Mouse (Mus musculus): ENCODE results near the gene Zfp579. TPM values are rescaled to one million over a fixed set of nuclear protein-coding genes. Genes with fewer than 3 reads are reported as not detected.
"Not testable (repeated sequence)": the region's sequence is repeated elsewhere in the genome, so short reads cannot be mapped to it uniquely, and the experiment has no call there.

Gene Zfp579
- polyA plus RNA-seq, 1 experiment from 2014 or later, result 77.2 TPM

- Histone ChIP-seq H3K36me3 (replicated peaks) (peaks cover 46% of the 10 kb centered on the region), H3K4me1 (peaks cover 11% of the 10 kb centered on the region; the same call in 1 of the 2 replicates), H3K9me3 (no peaks in the 10 kb centered on the region), H3K27me3 (replicated peaks) (no peaks in the 10 kb centered on the region), H3K27ac (no peak overlapping the region), H3K9ac (no peak overlapping the region), H3K4me3 (no peak overlapping the region), H3K4me2 (no peak overlapping the region)
- no peak for ATAC-seq (replicated peaks)
- 91% methylated on average over 27 of the region's 27 CpGs for WGBS
These were observed 16.9 kb upstream of the Zfp579 start for GRCm38 (mm10) chr7:5012681-5013513.

GRCm38 (mm10) chr7:5008229-5008628, 12.3 kb upstream of the Zfp579 start:
- peaks cover 60% of the 10 kb centered on the region for H3K36me3 ChIP-seq (replicated peaks)
- H3K4me2 ChIP-seq, result no peak overlapping the region

GRCm38 (mm10) chr7:5002876-5003275, 6.9 kb upstream of the Zfp579 start:
- H3K4me1 ChIP-seq; H3K4me3 ChIP-seq; ATAC-seq (replicated peaks); H3K9ac ChIP-seq; H3K27ac ChIP-seq; H3K9me3 ChIP-seq; H3K27me3 ChIP-seq (replicated peaks); H3K4me2 ChIP-seq: not testable (repeated sequence)
- 71% methylated on average over 8 of the region's 8 CpGs for WGBS
- H3K36me3 ChIP-seq (replicated peaks), result peaks cover 15% of the 10 kb centered on the region

More at GRCm38 (mm10) chr7:5008229-5008628, 12.3 kb upstream of the Zfp579 start:
- Histone ChIP-seq H3K9me3 (no peaks in the 10 kb centered on the region), H3K27me3 (replicated peaks) (no peaks in the 10 kb centered on the region), H3K9ac (no peak overlapping the region), H3K4me1 (peaks cover 1% of the 10 kb centered on the region; the same call in 1 of the 2 replicates), H3K4me3 (no peak overlapping the region), H3K27ac (no peak overlapping the region)
- ATAC-seq (replicated peaks), result no peak
- WGBS, result 96% methylated on average over 26 of the region's 26 CpGs

- Histone ChIP-seq H3K9me3 (no peaks in the 10 kb centered on the region), H3K4me1 (peaks cover 14% of the 10 kb centered on the region), H3K27me3 (replicated peaks) (no peaks in the 10 kb centered on the region), H3K36me3 (replicated peaks) (no peaks in the 10 kb centered on the region), H3K27ac (no peak overlapping the region), H3K9ac (no peak overlapping the region), H3K4me2 (no peak overlapping the region), H3K4me3 (no peak overlapping the region)
- ATAC-seq (replicated peaks), result no peak
- WGBS, result 76% methylated on average over 2 of the region's 2 CpGs
These were observed 3.9 kb upstream of the Zfp579 start for GRCm38 (mm10) chr7:4999876-5000275.

- 65% methylated on average over 8 of the region's 8 CpGs for WGBS
- Histone ChIP-seq H3K4me2 (peak overlapping the region; percentile 75), H3K4me3 (peak overlapping the region; percentile 82), H3K36me3 (replicated peaks) (peaks cover 14% of the 10 kb centered on the region; the same call in 1 of the 2 replicates), H3K27me3 (replicated peaks) (no peaks in the 10 kb centered on the region), H3K27ac (peak overlapping the region; percentile 81), H3K9me3 (no peaks in the 10 kb centered on the region), H3K9ac (peak overlapping the region; percentile 63), H3K4me1 (peaks cover 42% of the 10 kb centered on the region)
- ATAC-seq (replicated peaks), result no peak
These were observed 976 bp upstream of the Zfp579 start for GRCm38 (mm10) chr7:4996934-4997333.

- Histone ChIP-seq H3K36me3 (replicated peaks) (peaks cover 24% of the 10 kb centered on the region; the same call in 1 of the 2 replicates), H3K4me3 (peak overlapping the region; percentile 82), H3K9me3 (no peaks in the 10 kb centered on the region), H3K27me3 (replicated peaks) (no peaks in the 10 kb centered on the region), H3K9ac (peak overlapping the region; percentile 95), H3K27ac (peak overlapping the region; percentile 81), H3K4me1 (peaks cover 42% of the 10 kb centered on the region), H3K4me2 (peak overlapping the region; percentile 75)
- ATAC-seq (replicated peaks), result peak; percentile 34
- 5% methylated on average over 19 of the region's 19 CpGs for WGBS
These were observed 523 bp downstream of the Zfp579 start for GRCm38 (mm10) chr7:4995268-4996002.

GRCm38 (mm10) chr7:4993999-4994788, 1.8 kb downstream of the Zfp579 start:
- Histone ChIP-seq H3K27ac (no peak overlapping the region), H3K4me2 (peak overlapping the region; percentile 75), H3K9ac (peak overlapping the region; percentile 95), H3K9me3 (no peaks in the 10 kb centered on the region), H3K4me3 (peak overlapping the region; percentile 82), H3K4me1 (peaks cover 42% of the 10 kb centered on the region), H3K27me3 (replicated peaks) (no peaks in the 10 kb centered on the region), H3K36me3 (replicated peaks) (peaks cover 25% of the 10 kb centered on the region; the same call in 1 of the 2 replicates)
- WGBS, result 57% methylated on average over 59 of the region's 59 CpGs
- no peak for ATAC-seq (replicated peaks)

- ATAC-seq (replicated peaks), result no peak
- H3K9me3 ChIP-seq, result no peaks in the 10 kb centered on the region
- peaks cover 25% of the 10 kb centered on the region; the same call in 1 of the 2 replicates for H3K36me3 ChIP-seq (replicated peaks)
- peaks cover 42% of the 10 kb centered on the region for H3K4me1 ChIP-seq
- no peaks in the 10 kb centered on the region for H3K27me3 ChIP-seq (replicated peaks)
- H3K4me2 ChIP-seq, result peak overlapping the region; percentile 75
- H3K9ac ChIP-seq, result no peak overlapping the region; the same call in 1 of the 2 replicates
- H3K27ac ChIP-seq, result no peak overlapping the region
- H3K4me3 ChIP-seq, result peak overlapping the region; percentile 82
- WGBS, result 43% methylated on average over 55 of the region's 55 CpGs
These were observed 2.5 kb downstream of the Zfp579 start for GRCm38 (mm10) chr7:4993347-4993998.

- H3K9ac ChIP-seq, result no peak overlapping the region
- no peak overlapping the region for H3K4me3 ChIP-seq
- ATAC-seq (replicated peaks), result no peak
- no peak overlapping the region for H3K4me2 ChIP-seq
- H3K27ac ChIP-seq, result no peak overlapping the region
- H3K36me3 ChIP-seq (replicated peaks), result peaks cover 22% of the 10 kb centered on the region; the same call in 1 of the 2 replicates
- H3K9me3 ChIP-seq, result no peaks in the 10 kb centered on the region
- 82% methylated on average over 2 of the region's 2 CpGs for WGBS
- H3K27me3 ChIP-seq (replicated peaks), result no peaks in the 10 kb centered on the region
- peaks cover 12% of the 10 kb centered on the region for H3K4me1 ChIP-seq
These were observed 7.7 kb downstream of the Zfp579 start for GRCm38 (mm10) chr7:4988250-4988649.

GRCm38 (mm10) chr7:4976832-4977231, 19.1 kb downstream of the Zfp579 start:
- Histone ChIP-seq H3K36me3 (replicated peaks) (no peaks in the 10 kb centered on the region), H3K27me3 (replicated peaks) (no peaks in the 10 kb centered on the region), H3K27ac (no peak overlapping the region), H3K4me1 (no peaks in the 10 kb centered on the region), H3K9ac (no peak overlapping the region), H3K4me2 (no peak overlapping the region), H3K4me3 (no peak overlapping the region), H3K9me3 (no peaks in the 10 kb centered on the region)
- 90% methylated on average over 7 of the region's 7 CpGs for WGBS
- no peak for ATAC-seq (replicated peaks)

GRCm38 (mm10) chr7:4975455-4975854, 20.5 kb downstream of the Zfp579 start:
- Histone ChIP-seq H3K4me2 (no peak overlapping the region), H3K9ac (no peak overlapping the region), H3K36me3 (replicated peaks) (no peaks in the 10 kb centered on the region), H3K27me3 (replicated peaks) (no peaks in the 10 kb centered on the region), H3K4me1 (no peaks in the 10 kb centered on the region), H3K27ac (no peak overlapping the region), H3K4me3 (no peak overlapping the region), H3K9me3 (no peaks in the 10 kb centered on the region)
- 62% methylated on average over 4 of the region's 4 CpGs for WGBS
- no peak for ATAC-seq (replicated peaks)
